Mouse (Mus musculus) MEL (cell line): Measurements from ENCODE around the gene Anapc11. TPM values are rescaled to one million over a fixed set of nuclear protein-coding genes. Genes with fewer than 3 reads are reported as not detected.

Experiments
- DNase-seq: peaks from one replicate; pipeline ENCODE4 v3.0.0; 2011; ENCODE audit warnings: low read depth, low spot score
- H3K27ac ChIP-seq: 2 replicates; pipeline ENCODE4 v1.5.1; 2012; ENCODE audit warnings: low read depth, mild to moderate bottlenecking, control low read depth, low read length, moderate library complexity; ENCODE audit not compliant: control insufficient read depth
- H3K27me3 ChIP-seq, 2 experiments: fragments of 150-350 bp in 1 of 2; sonication (generic) in 1 of 2; 2 replicates each; pipeline ENCODE4 v1.6.1; 2012; ENCODE audit warnings: low read length in 2 of 2, mild to moderate bottlenecking in 2 of 2, improper control_type of control experiment in 1 of 2, moderate library complexity in 1 of 2; ENCODE audit not compliant: insufficient read depth in 2 of 2, control insufficient read depth in 1 of 2
- H3K36me3 ChIP-seq, 2 experiments: 2 replicates each; pipeline ENCODE4 v1.6.1; 2012 to 2014; ENCODE audit warnings: low read length in 2 of 2, improper control_type of control experiment in 1 of 2, inconsistent platforms in 1 of 2, mild to moderate bottlenecking in 1 of 2; ENCODE audit not compliant: insufficient read depth in 2 of 2, control insufficient read depth in 1 of 2
- H3K4me1 ChIP-seq, 2 experiments: fragments of 150-350 bp in 1 of 2; sonication (generic) in 1 of 2; 2 replicates each; pipeline ENCODE4 v1.6.1; 2012; ENCODE audit warnings: low read length in 2 of 2, improper control_type of control experiment in 1 of 2, mild to moderate bottlenecking in 1 of 2; ENCODE audit not compliant: insufficient read depth in 2 of 2, control insufficient read depth in 1 of 2
- H3K4me3 ChIP-seq, 2 experiments: fragments of 150-350 bp in 1 of 2; sonication (generic) in 1 of 2; 2 replicates each; pipeline ENCODE4 v1.5.1; 2012; ENCODE audit warnings: low read depth in 2 of 2, low read length in 2 of 2, mild to moderate bottlenecking in 2 of 2, moderate library complexity in 2 of 2, control low read depth in 1 of 2, improper control_type of control experiment in 1 of 2; ENCODE audit not compliant: control insufficient read depth in 1 of 2, insufficient read depth in 1 of 2
- H3K79me2 ChIP-seq: 2 replicates; pipeline ENCODE4 v1.6.1; 2012; ENCODE audit warnings: mild to moderate bottlenecking, low read length, moderate library complexity; ENCODE audit not compliant: control insufficient read depth, poor library complexity, insufficient read depth
- H3K9ac ChIP-seq: 2 replicates; pipeline ENCODE4 v1.6.1; 2012; ENCODE audit warnings: low read depth, mild to moderate bottlenecking, control low read depth, low read length, moderate library complexity; ENCODE audit not compliant: control insufficient read depth, poor library complexity, severe bottlenecking
- H3K9me3 ChIP-seq: fragments of 150-350 bp; sonication (generic); replicated peaks from 2 replicates; pipeline ENCODE4 v1.6.1; 2012; ENCODE audit warnings: mild to moderate bottlenecking, low read length, improper control_type of control experiment, moderate library complexity; ENCODE audit not compliant: insufficient read depth
- BHLHE40 ChIP-seq: IDR thresholded peaks from 2 replicates; pipeline ENCODE4 v1.6.1; 2012; ENCODE audit warnings: low read depth, mild to moderate bottlenecking, inconsistent platforms, low read length, improper control_type of control experiment, borderline replicate concordance
- CHD2 ChIP-seq: IDR thresholded peaks from 2 replicates; pipeline ENCODE4 v1.6.1; 2011; ENCODE audit warnings: low read length, improper control_type of control experiment
- E2F4 ChIP-seq: IDR thresholded peaks from 2 replicates; pipeline ENCODE4 v1.6.1; 2011; ENCODE audit warnings: low read depth, low read length, improper control_type of control experiment, borderline replicate concordance
- ELF1 ChIP-seq: IDR thresholded peaks from 2 replicates; pipeline ENCODE4 v1.6.1; 2014; ENCODE audit warnings: low read depth, mild to moderate bottlenecking, inconsistent platforms, low read length, improper control_type of control experiment, moderate library complexity
- EP300 ChIP-seq, 2 experiments: IDR thresholded peaks; 2 replicates each; pipeline ENCODE4 v1.6.1; 2011; ENCODE audit warnings: improper control_type of control experiment in 2 of 2, low read length in 2 of 2, low read depth in 1 of 2, mild to moderate bottlenecking in 1 of 2
- ETS1 ChIP-seq: IDR thresholded peaks from 2 replicates; pipeline ENCODE4 v1.6.1; 2012; ENCODE audit warnings: low read depth, mild to moderate bottlenecking, inconsistent platforms, low read length, improper control_type of control experiment, moderate library complexity
- GABPA ChIP-seq: IDR thresholded peaks from 2 replicates; pipeline ENCODE4 v1.6.1; 2012; ENCODE audit warnings: low read depth, mild to moderate bottlenecking, inconsistent platforms, low read length, improper control_type of control experiment, moderate library complexity
- GATA1 ChIP-seq: IDR thresholded peaks from 2 replicates; pipeline ENCODE4 v1.6.1; 2011; ENCODE audit warnings: low read depth, low read length, improper control_type of control experiment
- JUND ChIP-seq: IDR thresholded peaks from 2 replicates; pipeline ENCODE4 v1.6.1; 2011; ENCODE audit warnings: low read depth, mild to moderate bottlenecking, improper control_type of control experiment, low read length
- KAT2A ChIP-seq: conservative IDR thresholded peaks from 2 replicates; pipeline ENCODE4 v1.6.1; 2012; ENCODE audit warnings: low read depth, low read length, improper control_type of control experiment, inconsistent platforms
- MAFK ChIP-seq: IDR thresholded peaks from 2 replicates; pipeline ENCODE4 v1.6.1; 2011; ENCODE audit warnings: low read depth, mild to moderate bottlenecking, low read length, improper control_type of control experiment, borderline replicate concordance
- MAX ChIP-seq: IDR thresholded peaks from 2 replicates; pipeline ENCODE4 v1.6.1; 2011; ENCODE audit warnings: low read length, improper control_type of control experiment
- MAZ ChIP-seq: IDR thresholded peaks from 2 replicates; pipeline ENCODE4 v1.6.1; 2012; ENCODE audit warnings: low read depth, mild to moderate bottlenecking, inconsistent platforms, low read length, improper control_type of control experiment
- MEF2A ChIP-seq: IDR thresholded peaks from 2 replicates; pipeline ENCODE4 v1.6.1; 2014; ENCODE audit warnings: low read depth, mild to moderate bottlenecking, inconsistent platforms, low read length, improper control_type of control experiment; ENCODE audit not compliant: poor library complexity, insufficient replicate concordance, severe bottlenecking; ENCODE audit errors: extremely low read depth
- MXI1 ChIP-seq: IDR thresholded peaks from 2 replicates; pipeline ENCODE4 v1.6.1; 2011; ENCODE audit warnings: mild to moderate bottlenecking, low read depth, low read length, improper control_type of control experiment
- MYB ChIP-seq: IDR thresholded peaks from 2 replicates; pipeline ENCODE4 v1.6.1; 2011; ENCODE audit warnings: mild to moderate bottlenecking, low read depth, low read length, improper control_type of control experiment
- MYC ChIP-seq: IDR thresholded peaks from 2 replicates; pipeline ENCODE4 v1.6.1; 2011; ENCODE audit warnings: low read depth, mild to moderate bottlenecking, low read length, improper control_type of control experiment, moderate library complexity
- NELFE ChIP-seq: IDR thresholded peaks from 2 replicates; pipeline ENCODE4 v1.6.1; 2011; ENCODE audit warnings: low read depth, low read length, improper control_type of control experiment
- NRF1 ChIP-seq: IDR thresholded peaks from 2 replicates; pipeline ENCODE4 v1.6.1; 2014; ENCODE audit warnings: low read depth, mild to moderate bottlenecking, inconsistent platforms, low read length, improper control_type of control experiment, moderate library complexity; ENCODE audit not compliant: poor library complexity, insufficient read depth, severe bottlenecking
- POLR2A ChIP-seq, 2 experiments: IDR thresholded peaks; 2 replicates each; pipeline ENCODE4 v1.6.1; 2011 to 2012; ENCODE audit warnings: low read length in 2 of 2, mild to moderate bottlenecking in 2 of 2, control low read depth in 1 of 2, improper control_type of control experiment in 1 of 2, low read depth in 1 of 2, moderate library complexity in 1 of 2; ENCODE audit not compliant: control insufficient read depth in 1 of 2, insufficient read depth in 1 of 2, poor library complexity in 1 of 2
- POLR2AphosphoS2 ChIP-seq: IDR thresholded peaks from 2 replicates; pipeline ENCODE4 v1.6.1; 2011; ENCODE audit warnings: low read length, improper control_type of control experiment
- POLR2AphosphoS5 ChIP-seq: IDR thresholded peaks from 2 replicates; pipeline ENCODE4 v1.6.1; 2012; ENCODE audit warnings: low read depth, borderline replicate concordance, mild to moderate bottlenecking, inconsistent platforms, low read length, moderate library complexity, mixed read lengths
- RAD21 ChIP-seq: IDR thresholded peaks from 2 replicates; pipeline ENCODE4 v1.6.1; 2011; ENCODE audit warnings: mild to moderate bottlenecking, low read depth, low read length, improper control_type of control experiment
- RCOR1 ChIP-seq: IDR thresholded peaks from 2 replicates; pipeline ENCODE4 v1.6.1; 2012; ENCODE audit warnings: low read depth, mild to moderate bottlenecking, inconsistent platforms, low read length, improper control_type of control experiment
- SIN3A ChIP-seq: IDR thresholded peaks from 2 replicates; pipeline ENCODE4 v1.6.1; 2012; ENCODE audit warnings: low read length, improper control_type of control experiment, inconsistent platforms
- SMC3 ChIP-seq: IDR thresholded peaks from 2 replicates; pipeline ENCODE4 v1.6.1; 2011; ENCODE audit warnings: low read depth, low read length, improper control_type of control experiment
- TAL1 ChIP-seq: IDR thresholded peaks from 2 replicates; pipeline ENCODE4 v1.6.1; 2012; ENCODE audit warnings: mild to moderate bottlenecking, inconsistent platforms, low read length, moderate library complexity, mixed read lengths
- TCF12 ChIP-seq: IDR thresholded peaks from 2 replicates; pipeline ENCODE4 v1.6.1; 2014; ENCODE audit warnings: low read depth, mild to moderate bottlenecking, inconsistent platforms, low read length, improper control_type of control experiment, moderate library complexity
- UBTF ChIP-seq: IDR thresholded peaks from 2 replicates; pipeline ENCODE4 v1.6.1; 2012; ENCODE audit warnings: low read depth, mild to moderate bottlenecking, inconsistent platforms, low read length, improper control_type of control experiment, moderate library complexity, borderline replicate concordance; ENCODE audit not compliant: insufficient read depth
- USF1 ChIP-seq: IDR thresholded peaks from 2 replicates; pipeline ENCODE4 v1.6.1; 2014; ENCODE audit warnings: low read depth, mild to moderate bottlenecking, inconsistent platforms, low read length, improper control_type of control experiment, moderate library complexity
- USF2 ChIP-seq, 2 experiments: IDR thresholded peaks; 2 replicates each; pipeline ENCODE4 v1.6.1; 2011 to 2012; ENCODE audit warnings: improper control_type of control experiment in 2 of 2, low read length in 2 of 2, borderline replicate concordance in 1 of 2, inconsistent platforms in 1 of 2, low read depth in 1 of 2, mild to moderate bottlenecking in 1 of 2; ENCODE audit not compliant: insufficient read depth in 1 of 2
- ZC3H11A ChIP-seq: IDR thresholded peaks from 2 replicates; pipeline ENCODE4 v1.6.1; 2012; ENCODE audit warnings: low read depth, mild to moderate bottlenecking, inconsistent platforms, low read length, improper control_type of control experiment
- ZKSCAN1 ChIP-seq: IDR thresholded peaks from 2 replicates; pipeline ENCODE4 v1.6.1; 2012; ENCODE audit warnings: low read depth, mild to moderate bottlenecking, inconsistent platforms, low read length, improper control_type of control experiment, moderate library complexity
- ZMIZ1 ChIP-seq: IDR thresholded peaks from 2 replicates; pipeline ENCODE4 v1.6.1; 2012; ENCODE audit warnings: low read depth, mild to moderate bottlenecking, inconsistent platforms, low read length, improper control_type of control experiment, moderate library complexity
- ZNF384 ChIP-seq: IDR thresholded peaks from 2 replicates; pipeline ENCODE4 v1.6.1; 2012; ENCODE audit warnings: low read depth, mild to moderate bottlenecking, inconsistent platforms, low read length, improper control_type of control experiment
- polyA plus RNA-seq, 2 experiments: library from polyadenylated mRNA; stranded (reverse) in 1 of 2; unstranded in 1 of 2; fragments of >175 nt in 1 of 2; fragments of >200 nt in 1 of 2; gene quantifications; 2 replicates each; pipeline versions ENCODE4 v1.2.1 to v1.2.4; 2012; ENCODE audit warnings: low replicate concordance in 2 of 2, low read depth in 1 of 2; ENCODE audit not compliant: insufficient read length in 2 of 2, insufficient read depth in 1 of 2, missing spikeins in 1 of 2
- total RNA-seq: library from RNA; depleted of rRNA; stranded (reverse); fragments of 300-350 nt; gene quantifications from 2 replicates; pipeline ENCODE4 v1.2.3, GENCODE M21; 2012

Anapc11 gene
- total and polyA plus RNA-seq, 3 experiments = 120 to 130 TPM; not detected in 1

- H3K27ac ChIP-seq = peak overlapping the region; percentile 2; the same call in 1 of the 2 replicates
- H3K4me3 ChIP-seq = peak overlapping the region; percentile 79 to 87; a peak in 2 of 4 replicates
- TF ChIP-seq ZC3H11A (no peak), POLR2AphosphoS5 (no peak), CHD2 (no peak), MAFK (no peak), E2F4 (no peak), GATA1 (peak; percentile 16; the same call in 1 of the 2 replicates), RAD21 (no peak), TCF12 (0 out of 2 replicates have a peak, but pooled peaks have one; percentile 15), GABPA (peak; percentile 49; the same call in 1 of the 2 replicates), MEF2A (no peak), SMC3 (no peak), SIN3A (peak; percentile 64), USF1 (no peak), ELF1 (no peak), ZKSCAN1 (no peak), NRF1 (no peak), EP300 (IDR thresholded peaks at IDR 0.05; ENCODE audit: low read depth in 1 of 2, low read length in 2 of 2) (0 out of 4 replicates have a peak, but pooled peaks of 1 of the 2 experiments have one; percentile 11), RCOR1 (no peak), MYC (no peak), MYB (no peak), ZMIZ1 (no peak), MXI1 (peak; percentile 34; the same call in 1 of the 2 replicates), UBTF (no peak), JUND (peak; percentile 92), KAT2A (no peak), MAZ (no peak), POLR2AphosphoS2 (no peak), NELFE (no peak), ZNF384 (no peak), POLR2A (IDR thresholded peaks at IDR 0.05; ENCODE audit: control insufficient read depth in 1 of 2, insufficient read depth in 1 of 2, low read depth in 1 of 2, low read length in 2 of 2, poor library complexity in 1 of 2) (no peak), ETS1 (no peak; the same call in 1 of the 2 replicates), USF2 (IDR thresholded peaks at IDR 0.05; ENCODE audit: borderline replicate concordance in 1 of 2, insufficient read depth in 1 of 2, low read depth in 1 of 2, low read length in 2 of 2) (no peak), MAX (0 out of 2 replicates have a peak, but pooled peaks have one; percentile 27), BHLHE40 (no peak), TAL1 (no peak)
Observed at GRCm38 (mm10) chr11:120630881-120631725, 32.9 kb downstream of the Anapc11 start.

More at GRCm38 (mm10) chr11:120630881-120631725, 32.9 kb downstream of the Anapc11 start:
- Histone ChIP-seq H3K79me2 (peaks cover 57% of the 10 kb centered on the region), H3K9me3 (no peaks in the 10 kb centered on the region), H3K27me3 (no peaks in the 10 kb centered on the region), H3K36me3 (peaks cover 3 to 35% of the 10 kb centered on the region in 2 experiments; a peak in 3 of 4 replicates), H3K9ac (peak overlapping the region; percentile 98), H3K4me1 (peaks cover 19 to 41% of the 10 kb centered on the region in 2 experiments)
- peak; percentile 75 for DNase-seq
